Mouse (Mus musculus) C2C12 (cell line): ENCODE measurements around the gene Tmed4.

ENCODE experiments used
- CEBPB ChIP-seq: IDR thresholded peaks from one replicate; pipeline ENCODE4 v1.6.1; 2011; ENCODE audit warnings: low read depth, mild to moderate bottlenecking, control low read depth, moderate library complexity
- CTCF ChIP-seq: IDR thresholded peaks from one replicate; pipeline ENCODE4 v1.5.1; 2011; ENCODE audit not compliant: control insufficient read depth, insufficient read depth, insufficient read length
- MAX ChIP-seq: IDR thresholded peaks from one replicate; pipeline ENCODE4 v1.6.1; 2011; ENCODE audit warnings: mild to moderate bottlenecking, control low read depth
- MYOD1 ChIP-seq: IDR thresholded peaks from one replicate; pipeline ENCODE4 v1.6.1; 2011; ENCODE audit warnings: low read depth; ENCODE audit not compliant: control insufficient read depth, insufficient read length
- MYOG ChIP-seq: IDR thresholded peaks from one replicate; pipeline ENCODE4 v1.6.1; 2011; ENCODE audit not compliant: control insufficient read depth, insufficient read length; ENCODE audit errors: extremely low read depth
- USF1 ChIP-seq: IDR thresholded peaks from one replicate; pipeline ENCODE4 v1.6.1; 2011; ENCODE audit warnings: low read depth, mild to moderate bottlenecking, control low read depth, moderate library complexity

- TF ChIP-seq CTCF = no peak
- no peak for TF ChIP-seq USF1
- TF ChIP-seq MYOD1 = no peak
- TF ChIP-seq CEBPB = no peak
- no peak for TF ChIP-seq MAX
- no peak for TF ChIP-seq MYOG
Observed at GRCm38 (mm10) chr11:6290883-6291282, 16.2 kb upstream of the Tmed4 start.
